Mouse (Mus musculus): ENCODE results near the gene Uqcc2. TPM values are rescaled to one million over a fixed set of nuclear protein-coding genes. Genes with fewer than 3 reads are reported as not detected.

The Uqcc2 gene
- total and polyA plus RNA-seq, 3 experiments: 176 to 329 TPM; not detected in 1

GRCm38 (mm10) chr17:27154881-27155280 is 21.2 kb upstream of the Uqcc2 start:
- DNase-seq (ENCODE audit: low read depth, low spot score): no peak
- H3K4me3 ChIP-seq (ENCODE audit: control insufficient read depth in 1 of 2, insufficient read depth in 1 of 2, low read depth in 2 of 2, low read length in 2 of 2): no peak overlapping the region
- peaks cover 7 to 17% of the 10 kb centered on the region in 2 experiments; a peak in 3 of 4 replicates for H3K4me1 ChIP-seq (ENCODE audit: control insufficient read depth in 1 of 2, insufficient read depth in 2 of 2, low read length in 2 of 2)
- H3K79me2 ChIP-seq (ENCODE audit: control insufficient read depth, insufficient read depth, low read length, poor library complexity): no peaks in the 10 kb centered on the region
- no peaks in the 10 kb centered on the region for H3K27me3 ChIP-seq (ENCODE audit: control insufficient read depth in 1 of 2, insufficient read depth in 2 of 2, low read length in 2 of 2)
- H3K27ac ChIP-seq (ENCODE audit: control insufficient read depth, low read depth, low read length): no peak overlapping the region
- H3K9me3 ChIP-seq (replicated peaks; ENCODE audit: insufficient read depth, low read length): no peaks in the 10 kb centered on the region
- peaks cover 0 to 13% of the 10 kb centered on the region in 2 experiments; a peak in 2 of 4 replicates for H3K36me3 ChIP-seq (ENCODE audit: control insufficient read depth in 1 of 2, insufficient read depth in 2 of 2, low read length in 2 of 2)
- no peak overlapping the region for H3K9ac ChIP-seq (ENCODE audit: control insufficient read depth, low read depth, low read length, poor library complexity, severe bottlenecking)
- TF ChIP-seq CTCF (IDR thresholded peaks at IDR 0.05 in 2 of 3, conservative IDR thresholded peaks at IDR 0.05 in 1 of 3; ENCODE audit: control insufficient read depth in 1 of 3, insufficient read depth in 1 of 3, low read depth in 2 of 3, low read length in 3 of 3, poor library complexity in 1 of 3, severe bottlenecking in 1 of 3) (no peak), ELF1 (IDR thresholded peaks at IDR 0.05; ENCODE audit: low read depth, low read length) (no peak), BHLHE40 (IDR thresholded peaks at IDR 0.05; ENCODE audit: borderline replicate concordance, low read depth, low read length) (no peak), ZMIZ1 (IDR thresholded peaks at IDR 0.05; ENCODE audit: low read depth, low read length) (no peak), ETS1 (IDR thresholded peaks at IDR 0.05; ENCODE audit: low read depth, low read length) (no peak), NELFE (IDR thresholded peaks at IDR 0.05; ENCODE audit: low read depth, low read length) (no peak), MAFK (IDR thresholded peaks at IDR 0.05; ENCODE audit: borderline replicate concordance, low read depth, low read length) (no peak)

- no peaks in the 10 kb centered on the region for H3K9me3 ChIP-seq (replicated peaks; ENCODE audit: insufficient read depth, low read length)
- peaks cover 0 to 13% of the 10 kb centered on the region in 2 experiments; a peak in 2 of 4 replicates for H3K36me3 ChIP-seq (ENCODE audit: control insufficient read depth in 1 of 2, insufficient read depth in 2 of 2, low read length in 2 of 2)
- peaks cover 7 to 17% of the 10 kb centered on the region in 2 experiments; a peak in 3 of 4 replicates for H3K4me1 ChIP-seq (ENCODE audit: control insufficient read depth in 1 of 2, insufficient read depth in 2 of 2, low read length in 2 of 2)
- TF ChIP-seq GABPA (IDR thresholded peaks at IDR 0.05; ENCODE audit: low read depth, low read length) (no peak), SIN3A (IDR thresholded peaks at IDR 0.05; ENCODE audit: low read length) (no peak), POLR2A (IDR thresholded peaks at IDR 0.05; ENCODE audit: control insufficient read depth in 1 of 2, insufficient read depth in 1 of 2, low read depth in 1 of 2, low read length in 2 of 2, poor library complexity in 1 of 2) (no peak), BHLHE40 (IDR thresholded peaks at IDR 0.05; ENCODE audit: borderline replicate concordance, low read depth, low read length) (no peak), NELFE (IDR thresholded peaks at IDR 0.05; ENCODE audit: low read depth, low read length) (no peak), JUND (IDR thresholded peaks at IDR 0.05; ENCODE audit: low read depth, low read length) (no peak), ETS1 (IDR thresholded peaks at IDR 0.05; ENCODE audit: low read depth, low read length) (no peak), TCF12 (IDR thresholded peaks at IDR 0.05; ENCODE audit: low read depth, low read length) (no peak), ZMIZ1 (IDR thresholded peaks at IDR 0.05; ENCODE audit: low read depth, low read length) (no peak), MEF2A (IDR thresholded peaks at IDR 0.05; ENCODE audit: extremely low read depth, insufficient replicate concordance, low read depth, low read length, poor library complexity, severe bottlenecking) (no peak), HCFC1 (IDR thresholded peaks at IDR 0.05; ENCODE audit: low read depth, low read length) (no peak), ELF1 (IDR thresholded peaks at IDR 0.05; ENCODE audit: low read depth, low read length) (no peak), RCOR1 (IDR thresholded peaks at IDR 0.05; ENCODE audit: low read depth, low read length) (no peak), RAD21 (IDR thresholded peaks at IDR 0.05; ENCODE audit: low read depth, low read length) (no peak), CHD1 (IDR thresholded peaks at IDR 0.05; ENCODE audit: low read depth, low read length) (no peak), POLR2AphosphoS2 (IDR thresholded peaks at IDR 0.05; ENCODE audit: low read length) (no peak), GATA1 (IDR thresholded peaks at IDR 0.05; ENCODE audit: low read depth, low read length) (no peak), ZC3H11A (IDR thresholded peaks at IDR 0.05; ENCODE audit: low read depth, low read length) (no peak), TBP (IDR thresholded peaks at IDR 0.05; ENCODE audit: low read depth, low read length) (no peak), CHD2 (IDR thresholded peaks at IDR 0.05; ENCODE audit: low read length) (no peak)
- H3K27me3 ChIP-seq (ENCODE audit: control insufficient read depth in 1 of 2, insufficient read depth in 2 of 2, low read length in 2 of 2): no peaks in the 10 kb centered on the region
- H3K27ac ChIP-seq (ENCODE audit: control insufficient read depth, low read depth, low read length): no peak overlapping the region
- no peaks in the 10 kb centered on the region for H3K79me2 ChIP-seq (ENCODE audit: control insufficient read depth, insufficient read depth, low read length, poor library complexity)
- no peak overlapping the region for H3K9ac ChIP-seq (ENCODE audit: control insufficient read depth, low read depth, low read length, poor library complexity, severe bottlenecking)
- no peak overlapping the region for H3K4me3 ChIP-seq (ENCODE audit: control insufficient read depth in 1 of 2, insufficient read depth in 1 of 2, low read depth in 2 of 2, low read length in 2 of 2)
- DNase-seq (ENCODE audit: low read depth, low spot score): no peak
Measured at GRCm38 (mm10) chr17:27154256-27154655, 20.5 kb upstream of the Uqcc2 start.

All from MEL (cell line).